Mouse (Mus musculus) ES-E14 (cell line): Measurements from ENCODE around the gene Pdxp. TPM values are rescaled to one million over a fixed set of nuclear protein-coding genes. Genes with fewer than 3 reads are reported as not detected.

Experiments used
- DNase-seq: peaks from one replicate; pipeline ENCODE4 v3.0.0-alpha.2; 2013; ENCODE audit warnings: low read depth, low spot score
- H3K27ac ChIP-seq: 2 replicates; pipeline ENCODE4 v1.5.1; 2012; ENCODE audit warnings: low read depth, mild to moderate bottlenecking, low read length, moderate library complexity, mixed read lengths; ENCODE audit not compliant: poor library complexity, insufficient read depth, severe bottlenecking
- H3K36me3 ChIP-seq: 2 replicates; pipeline ENCODE4 v1.6.1; 2012; ENCODE audit warnings: mild to moderate bottlenecking, low read length, moderate library complexity, mixed read lengths; ENCODE audit not compliant: control insufficient read depth, poor library complexity, insufficient read depth, severe bottlenecking
- H3K4me1 ChIP-seq, 2 experiments: fragments of 150-350 bp in 1 of 2; sonication (generic) in 1 of 2; 2 replicates each; pipeline ENCODE4 v1.6.1; 2012; ENCODE audit warnings: low read length in 2 of 2, mild to moderate bottlenecking in 1 of 2, mixed read lengths in 1 of 2; ENCODE audit not compliant: control insufficient read depth in 2 of 2, insufficient read depth in 2 of 2, poor library complexity in 1 of 2
- H3K4me3 ChIP-seq, 2 experiments: fragments of 150-350 bp in 1 of 2; sonication (generic) in 1 of 2; 2 replicates each; pipeline ENCODE4 v1.5.1; 2012; ENCODE audit warnings: low read length in 2 of 2, low read depth in 1 of 2, mild to moderate bottlenecking in 1 of 2, mixed read lengths in 1 of 2; ENCODE audit not compliant: insufficient read depth in 1 of 2, poor library complexity in 1 of 2, severe bottlenecking in 1 of 2
- H3K9ac ChIP-seq: 2 replicates; pipeline ENCODE4 v1.6.1; 2012; ENCODE audit warnings: low read depth, mild to moderate bottlenecking, low read length, mixed read lengths; ENCODE audit not compliant: poor library complexity, insufficient read depth, severe bottlenecking
- H3K9me3 ChIP-seq: fragments of 150-350 bp; sonication (generic); 2 replicates; pipeline ENCODE4 v1.6.1; 2012; ENCODE audit warnings: low read depth, mild to moderate bottlenecking, low read length; ENCODE audit not compliant: control insufficient read depth, insufficient read depth
- CHD2 ChIP-seq: IDR thresholded peaks from 2 replicates; pipeline ENCODE4 v1.6.1; 2014; ENCODE audit warnings: mild to moderate bottlenecking, low read depth, low read length, inconsistent platforms
- HCFC1 ChIP-seq: IDR thresholded peaks from 2 replicates; pipeline ENCODE4 v1.6.1; 2012; ENCODE audit warnings: low read length, inconsistent platforms, borderline replicate concordance; ENCODE audit not compliant: insufficient read depth
- MAFK ChIP-seq: IDR thresholded peaks from 2 replicates; pipeline ENCODE4 v1.6.1; 2014; ENCODE audit warnings: mild to moderate bottlenecking, low read depth, low read length, inconsistent platforms; ENCODE audit not compliant: insufficient read depth
- ZC3H11A ChIP-seq: IDR thresholded peaks from 2 replicates; pipeline ENCODE4 v1.6.1; 2012; ENCODE audit warnings: low read depth, mild to moderate bottlenecking, inconsistent platforms, low read length, borderline replicate concordance
- ZNF384 ChIP-seq: IDR thresholded peaks from 2 replicates; pipeline ENCODE4 v1.6.1; 2012; ENCODE audit warnings: low read depth, low read length, inconsistent platforms
- in situ Hi-C, 2 experiments: fragments of 600-800 bp; cut with MboI; formaldehyde crosslinking; loops; one replicate each; pipeline ENCODE4 v1.15.1; 2025; ENCODE audit warnings: low sequenced_read_pairs in 2 of 2, inconsistent platforms in 1 of 2; ENCODE audit not compliant: unreplicated experiment in 2 of 2
- total RNA-seq: library from RNA; depleted of rRNA; stranded (reverse); fragments of 300-350 nt; gene quantifications from 2 replicates; pipeline ENCODE4 v1.2.3, GENCODE M21; 2012

The Pdxp gene
- total RNA-seq, 1 experiment: 15.8 TPM

DNA sequence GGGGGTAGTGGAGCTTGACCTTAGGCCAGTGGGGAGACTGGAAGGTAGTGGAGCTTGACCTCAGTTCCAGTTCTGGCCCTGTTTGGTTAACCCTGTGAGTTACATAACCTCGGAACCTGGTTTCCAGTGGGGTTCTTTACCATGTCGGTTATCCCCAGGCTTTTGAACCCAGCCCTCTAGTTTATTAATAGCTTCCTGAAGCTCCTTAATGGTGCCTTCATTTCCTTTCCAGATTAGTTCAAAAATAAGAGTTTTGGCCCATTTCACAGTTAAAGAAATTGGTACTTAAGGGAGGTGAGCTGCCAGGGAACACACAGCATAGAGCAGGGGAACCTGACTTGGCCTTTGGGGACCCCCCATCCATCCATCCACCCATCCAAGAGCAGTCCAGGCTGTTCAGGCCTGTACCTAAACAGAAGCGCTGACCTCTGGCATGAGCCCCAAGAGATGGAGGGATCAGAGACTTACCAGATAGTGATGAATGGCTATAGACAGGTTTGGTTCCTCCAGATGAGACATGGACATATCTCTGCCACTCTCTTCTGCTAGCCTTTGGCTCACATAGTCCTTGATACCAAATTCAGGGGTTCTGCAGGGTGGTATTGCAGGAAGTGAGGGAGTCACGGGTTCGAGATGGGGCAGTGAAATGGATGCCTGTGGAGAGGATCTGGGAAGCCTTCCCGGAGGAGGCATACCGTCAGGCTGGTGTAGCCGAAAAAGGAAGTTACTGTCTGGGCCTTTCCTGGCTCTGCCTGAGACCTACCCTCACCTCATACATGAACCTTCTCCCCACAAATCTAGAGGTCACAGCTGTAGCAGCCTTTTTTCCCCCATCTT is 1.3 kb downstream of the Pdxp start:
- peak overlapping the region; percentile 85 to 92 for H3K4me3 ChIP-seq
- DNase-seq: no peak
- H3K9me3 ChIP-seq: no peaks in the 10 kb centered on the region
- H3K4me1 ChIP-seq: peaks cover 0 to 14% of the 10 kb centered on the region in 2 experiments; a peak in 1 of 4 replicates
- TF ChIP-seq MAFK (no peak), ZNF384 (no peak), HCFC1 (no peak), CHD2 (no peak), ZC3H11A (no peak)
- in situ Hi-C loops: no loop called here
- peaks cover 24% of the 10 kb centered on the region; the same call in 1 of the 2 replicates for H3K36me3 ChIP-seq
- no peak overlapping the region for H3K27ac ChIP-seq
- H3K9ac ChIP-seq: peak overlapping the region; percentile 86; the same call in 1 of the 2 replicates

DNA sequence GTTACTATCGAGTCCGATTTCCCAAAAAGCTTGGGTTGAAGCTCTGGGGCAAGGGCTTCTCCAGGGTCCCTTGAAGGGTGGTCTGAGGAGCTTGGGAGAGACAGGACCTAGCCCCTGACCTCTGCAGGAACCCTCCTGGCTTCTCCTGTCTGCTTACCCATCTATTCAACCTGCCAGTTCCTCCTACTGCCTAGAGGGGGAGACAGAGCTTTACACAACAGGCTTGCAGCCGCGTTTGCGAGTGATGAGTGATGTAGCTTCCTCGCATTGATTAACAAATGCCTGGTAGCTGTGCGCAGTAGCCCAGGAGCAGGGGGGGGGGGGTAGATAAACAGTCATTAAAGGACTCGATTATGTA is 1.9 kb downstream of the Pdxp start:
- no peak overlapping the region for H3K27ac ChIP-seq
- DNase-seq: no peak
- in situ Hi-C loops: no loop called here
- TF ChIP-seq ZNF384: no peak
- TF ChIP-seq ZC3H11A: no peak; the same call in 1 of the 2 replicates
- TF ChIP-seq MAFK: no peak
- TF ChIP-seq CHD2: no peak
- TF ChIP-seq HCFC1: no peak
- H3K4me3 ChIP-seq: no peak overlapping the region
- H3K9ac ChIP-seq: peak overlapping the region; percentile 1; the same call in 1 of the 2 replicates
- no peaks in the 10 kb centered on the region for H3K9me3 ChIP-seq
- peaks cover 22% of the 10 kb centered on the region; the same call in 1 of the 2 replicates for H3K36me3 ChIP-seq
- peaks cover 0 to 14% of the 10 kb centered on the region in 2 experiments; a peak in 1 of 4 replicates for H3K4me1 ChIP-seq

DNA sequence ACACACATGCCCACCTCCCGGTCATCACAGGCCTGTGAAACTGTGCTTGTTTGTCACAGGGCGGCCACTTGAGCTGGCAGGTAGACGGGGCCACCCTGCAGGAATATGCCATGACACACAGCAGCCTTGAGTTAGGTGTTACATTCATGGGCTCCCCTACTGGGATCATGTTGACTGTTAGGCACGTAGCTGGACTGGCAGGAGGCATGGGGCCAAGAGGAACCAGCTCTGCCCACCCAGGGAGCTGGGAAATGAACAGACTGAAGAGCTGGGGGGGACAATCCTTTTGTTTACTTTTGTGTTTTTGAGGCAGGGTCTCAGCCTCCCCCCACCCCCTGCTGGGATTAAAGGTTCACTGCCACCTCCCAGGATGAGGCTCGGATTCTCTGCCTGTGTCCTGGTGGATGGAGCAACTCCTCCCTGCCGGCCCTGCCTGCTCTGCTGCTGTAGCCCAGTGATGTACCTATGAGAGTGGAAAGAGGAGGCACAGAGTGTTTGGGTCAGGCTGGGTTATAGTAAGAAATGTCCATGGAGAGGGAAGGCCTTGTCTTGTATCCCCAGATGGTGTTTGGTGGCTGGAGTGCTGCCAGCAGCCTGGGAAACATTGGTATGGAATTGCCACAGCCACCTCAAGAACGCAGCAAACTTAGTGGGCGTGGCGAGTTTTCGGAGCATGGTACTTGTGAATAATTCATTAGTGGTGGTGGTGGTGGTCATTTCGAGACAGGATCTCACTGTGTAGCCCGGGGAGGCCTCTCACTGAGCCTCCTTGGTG is 2.5 kb downstream of the Pdxp start:
- no peak overlapping the region for H3K27ac ChIP-seq
- DNase-seq: no peak
- H3K9me3 ChIP-seq: no peaks in the 10 kb centered on the region
- no peak overlapping the region for H3K4me3 ChIP-seq
- TF ChIP-seq HCFC1: no peak
- no peak for TF ChIP-seq MAFK
- TF ChIP-seq ZC3H11A: no peak
- TF ChIP-seq CHD2: no peak
- no peak for TF ChIP-seq ZNF384
- peaks cover 19% of the 10 kb centered on the region; the same call in 1 of the 2 replicates for H3K36me3 ChIP-seq
- H3K9ac ChIP-seq: peak overlapping the region; percentile 1; the same call in 1 of the 2 replicates
- peaks cover 0 to 14% of the 10 kb centered on the region in 2 experiments; a peak in 1 of 4 replicates for H3K4me1 ChIP-seq
- in situ Hi-C loops: no loop called here

DNA sequence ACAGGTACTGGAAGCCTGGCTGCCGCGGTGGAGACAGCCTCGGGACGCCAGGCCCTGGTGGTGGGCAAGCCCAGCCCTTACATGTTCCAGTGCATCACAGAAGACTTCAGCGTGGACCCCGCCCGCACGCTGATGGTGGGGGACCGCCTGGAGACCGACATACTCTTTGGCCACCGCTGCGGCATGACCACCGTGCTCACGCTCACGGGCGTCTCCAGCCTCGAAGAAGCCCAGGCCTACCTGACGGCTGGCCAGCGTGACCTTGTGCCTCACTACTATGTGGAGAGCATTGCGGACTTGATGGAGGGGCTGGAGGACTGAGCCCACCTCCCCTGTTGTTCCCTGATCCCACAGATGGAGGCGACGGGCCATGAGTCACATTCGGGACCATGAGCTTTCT is 4.4 kb downstream of the Pdxp start:
- DNase-seq: no peak
- Histone ChIP-seq H3K9ac (no peak overlapping the region), H3K9me3 (no peaks in the 10 kb centered on the region), H3K27ac (no peak overlapping the region), H3K36me3 (peaks cover 18% of the 10 kb centered on the region; the same call in 1 of the 2 replicates), H3K4me3 (no peak overlapping the region), H3K4me1 (peaks cover 0 to 14% of the 10 kb centered on the region in 2 experiments; a peak in 1 of 4 replicates)
- TF ChIP-seq HCFC1 (no peak), MAFK (no peak), ZC3H11A (no peak), CHD2 (no peak), ZNF384 (no peak)
- in situ Hi-C loops: no loop called here
